In genomic region chrX:138831876-138832275, GRCm38 (mm10) we compare ENCODE assay signal across 26 mouse cellular contexts.
"Had no signal": no experiment of that assay in that cellular context is flagged by ENCODE, and none has a peak within 500 bp of the region (broad histone marks: within the 10 kb centered on the region; RNA-seq: fewer than 3 reads in every experiment).

No protein-coding gene starts in this region.

- H3K27me3 ChIP-seq: heart, embryonic 13.5 days; heart, embryonic 15.5 days; hindbrain, embryonic 13.5 days; limb, embryonic 13.5 days; limb, embryonic 15.5 days; liver, embryonic 12.5 days had no signal

- H3K9me3 ChIP-seq: heart, embryonic 13.5 days; heart, embryonic 15.5 days; hindbrain, embryonic 13.5 days; hindbrain, embryonic 15.5 days; kidney, embryonic 15.5 days; limb, embryonic 13.5 days; limb, embryonic 15.5 days; liver, embryonic 12.5 days had no signal

- H3K27ac ChIP-seq: heart, adult 2 months; heart, embryonic 13.5 days; heart, embryonic 15.5 days; hindbrain, embryonic 13.5 days; hindbrain, embryonic 15.5 days; hindbrain, postnatal 0 days; kidney, embryonic 15.5 days; kidney, postnatal 0 days; limb, embryonic 13.5 days; limb, embryonic 15.5 days; liver, embryonic 12.5 days had no signal

- ATAC-seq: hindbrain, postnatal 0 days; intestine, embryonic 16.5 days; liver, embryonic 12.5 days had no signal

- H3K4me1 ChIP-seq: heart, embryonic 13.5 days; heart, embryonic 15.5 days; hindbrain, embryonic 13.5 days; hindbrain, embryonic 15.5 days; kidney, embryonic 15.5 days; limb, embryonic 13.5 days; limb, embryonic 15.5 days; liver, embryonic 12.5 days had no signal

- H3K36me3 ChIP-seq: heart, embryonic 13.5 days; heart, embryonic 15.5 days; hindbrain, embryonic 13.5 days; hindbrain, embryonic 15.5 days; kidney, embryonic 15.5 days; limb, embryonic 13.5 days; limb, embryonic 15.5 days; liver, embryonic 12.5 days had no signal

- H3K9ac ChIP-seq: heart, embryonic 13.5 days; heart, embryonic 15.5 days; hindbrain, embryonic 13.5 days; hindbrain, embryonic 15.5 days; kidney, embryonic 15.5 days; limb, embryonic 13.5 days; limb, embryonic 15.5 days; liver, embryonic 12.5 days had no signal

- H3K4me2 ChIP-seq: heart, embryonic 11.5 days; heart, embryonic 13.5 days; heart, embryonic 15.5 days; hindbrain, embryonic 13.5 days; hindbrain, embryonic 15.5 days; kidney, embryonic 15.5 days; limb, embryonic 13.5 days; limb, embryonic 15.5 days; liver, embryonic 12.5 days had no signal

- DNase-seq: gastrocnemius, postnatal 14 days; gastrocnemius, postnatal 36 days; heart, adult 11 months; heart, adult 2 months; heart, postnatal 14 days; heart, postnatal 36 days; kidney, adult 11 months; kidney, adult 2 months; kidney, adult 9 months; kidney, postnatal 14 days; kidney, postnatal 36 days; layer of hippocampus, adult 9-11 months; layer of hippocampus, postnatal 36 days; left cerebral cortex, postnatal 4 days had no signal

- H3K4me3 ChIP-seq: heart, adult 2 months; heart, embryonic 13.5 days; heart, embryonic 15.5 days; hindbrain, embryonic 13.5 days; hindbrain, embryonic 15.5 days; kidney, embryonic 15.5 days; limb, embryonic 13.5 days; limb, embryonic 15.5 days; liver, embryonic 12.5 days had no signal
